Comparison of ENCODE assay signal across 15 mouse cellular contexts in the genomic region with DNA sequence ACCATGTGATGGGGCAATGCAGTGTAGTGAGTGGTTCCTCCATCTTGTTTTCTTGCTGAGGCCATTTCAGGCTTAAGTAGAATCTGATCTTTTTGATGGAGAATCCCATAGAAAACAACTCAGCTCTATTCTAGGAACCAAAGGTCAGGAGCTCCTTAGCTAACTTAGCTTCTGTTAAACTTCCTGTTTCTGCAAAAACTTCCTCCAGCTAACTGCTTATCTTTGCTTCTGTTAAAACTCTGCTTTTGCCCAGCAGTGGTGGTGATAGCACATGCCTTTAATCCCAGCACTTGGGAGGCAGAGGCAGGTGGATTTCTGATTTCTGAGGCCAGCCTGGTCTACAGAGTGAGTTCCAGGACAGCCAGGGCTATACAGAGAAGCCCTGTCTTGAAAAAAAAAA.
"Had no signal": no experiment of that assay in that cellular context is flagged by ENCODE, and none has a peak within 500 bp of the region (broad histone marks: within the 10 kb centered on the region; RNA-seq: fewer than 3 reads in every experiment).

No protein-coding gene starts in this region.

- H3K4me2 ChIP-seq: lung, embryonic 14.5 days; midbrain, embryonic 11.5 days; midbrain, embryonic 13.5 days; midbrain, embryonic 15.5 days; neural tube, embryonic 12.5 days; stomach, embryonic 15.5 days had no signal

- DNase-seq: lung, adult 18-20 months; lung, embryonic 14.5 days; lung, postnatal 10 days; lung, postnatal 4 days; right cerebral cortex, postnatal 14 days; thymus, adult 18-20 months; thymus, postnatal 25 days; thymus, postnatal 4 days had no signal

- H3K36me3 ChIP-seq: midbrain, embryonic 13.5 days; midbrain, embryonic 15.5 days; neural tube, embryonic 12.5 days; stomach, embryonic 15.5 days had no signal

- ATAC-seq: midbrain, embryonic 13.5 days; midbrain, embryonic 15.5 days had no signal

- H3K27ac ChIP-seq: midbrain, embryonic 13.5 days; midbrain, embryonic 15.5 days; neural tube, embryonic 12.5 days; stomach, embryonic 15.5 days; stomach, postnatal 0 days had no signal

- H3K9ac ChIP-seq: lung, embryonic 14.5 days; midbrain, embryonic 13.5 days; midbrain, embryonic 15.5 days; neural tube, embryonic 12.5 days; stomach, embryonic 15.5 days had no signal

- H3K27me3 ChIP-seq: midbrain, embryonic 13.5 days; midbrain, embryonic 15.5 days; neural tube, embryonic 12.5 days; stomach, embryonic 15.5 days had no signal

- H3K4me3 ChIP-seq: megakaryocyte, embryonic 14.5 days; midbrain, embryonic 13.5 days; midbrain, embryonic 15.5 days; neural tube, embryonic 12.5 days; stomach, embryonic 15.5 days had no signal

- H3K9me3 ChIP-seq: megakaryocyte, embryonic 14.5 days; midbrain, embryonic 13.5 days; midbrain, embryonic 15.5 days; neural tube, embryonic 12.5 days; stomach, embryonic 15.5 days had no signal
